Mouse (Mus musculus) neural tube, embryonic 11.5 days (tissue): Measurements from ENCODE around the gene Stab1. TPM values are rescaled to one million over a fixed set of nuclear protein-coding genes. Genes with fewer than 3 reads are reported as not detected.

Experiments used
- ATAC-seq: fragments of 200-750 bp; cut with Nextera tagmentation; 2 replicates; pipeline ENCODE4 v1.8.0; 2017; ENCODE audit warnings: moderate number of reproducible peaks, mild to moderate bottlenecking, moderate TSS enrichment, moderate library complexity; ENCODE audit not compliant: insufficient read depth, low FRiP score, low TSS enrichment
- DNase-seq: peaks from one replicate; pipeline ENCODE4 v3.0.0-alpha.2; 2015; ENCODE audit warnings: low spot score
- H3K27ac ChIP-seq: fragments of 300-500 bp; sonication (generic); 2 replicates; pipeline ENCODE4 v1.5.1; 2014; ENCODE audit warnings: low read depth, mild to moderate bottlenecking, low read length
- H3K27me3 ChIP-seq: fragments of 300-500 bp; sonication (generic); 2 replicates; pipeline ENCODE4 v1.6.1; 2014; ENCODE audit warnings: mild to moderate bottlenecking, low read length, mixed read lengths; ENCODE audit not compliant: control insufficient read depth, insufficient read depth
- H3K36me3 ChIP-seq: fragments of 300-500 bp; sonication (generic); 2 replicates; pipeline ENCODE4 v1.6.1; 2014; ENCODE audit warnings: mild to moderate bottlenecking, low read length, moderate library complexity, mixed read lengths; ENCODE audit not compliant: control insufficient read depth, insufficient read depth
- H3K4me1 ChIP-seq: fragments of 300-500 bp; sonication (generic); 2 replicates; pipeline ENCODE4 v1.6.1; 2014; ENCODE audit warnings: low read length, mixed read lengths; ENCODE audit not compliant: control insufficient read depth, insufficient read depth
- H3K4me2 ChIP-seq: fragments of 300-500 bp; sonication (generic); 2 replicates; pipeline ENCODE4 v1.6.1; 2014; ENCODE audit warnings: low read depth, mild to moderate bottlenecking, moderate library complexity
- H3K4me3 ChIP-seq: fragments of 300-500 bp; sonication (generic); 2 replicates; pipeline ENCODE4 v1.5.1; 2014; ENCODE audit warnings: low read depth, low read length
- H3K9ac ChIP-seq: fragments of 300-500 bp; sonication (generic); 2 replicates; pipeline ENCODE4 v1.6.1; 2014; ENCODE audit warnings: mild to moderate bottlenecking, low read length
- H3K9me3 ChIP-seq: fragments of 300-500 bp; sonication (generic); 2 replicates; pipeline ENCODE4 v1.6.1; 2016; ENCODE audit warnings: low read length; ENCODE audit not compliant: control insufficient read depth
- WGBS: fragments of 180-500 bp; shearing (Covaris S2); extraction: QIAGEN DNeasy Blood & Tissue Kit; methylation state at CpG from one replicate; pipeline ENCODE4 v1.1.7; 2014; 5-methylcytosine and 5-hydroxymethylcytosine counted together
- polyA plus RNA-seq: library from polyadenylated mRNA; unstranded; fragments of >200 nt; fragmentation: Nextera tagmentation; extraction: Ambion mirVana; gene quantifications from 2 replicates; pipeline ENCODE4 v1.2.1, GENCODE M21; 2014

The Stab1 gene
- polyA plus RNA-seq, 1 experiment from 2014 or later, result 18.7 TPM

GRCm38 (mm10) chr14:31089918-31090317 lies 78.5 kb downstream of the Stab1 start:
- no peak for ATAC-seq
- peaks cover 21% of the 10 kb centered on the region for H3K36me3 ChIP-seq

More at GRCm38 (mm10) chr14:31089918-31090317, 78.5 kb downstream of the Stab1 start:
- Histone ChIP-seq H3K9ac (no peak overlapping the region), H3K4me3 (no peak overlapping the region), H3K9me3 (no peaks in the 10 kb centered on the region), H3K4me2 (no peak overlapping the region), H3K4me1 (no peaks in the 10 kb centered on the region), H3K27me3 (no peaks in the 10 kb centered on the region), H3K27ac (no peak overlapping the region)
- DNase-seq, result no peak
- 85% methylated on average over 1 of the region's 1 CpGs for WGBS

Other genes with a start within 250 kb of the Stab1 start
- gene Itih3, start 244.9 kb downstream of the Stab1 start, polyA plus RNA-seq, result 0.23 TPM in 1 of 2 replicates, not detected in the other
- gene Itih1, start 225.4 kb downstream of the Stab1 start, polyA plus RNA-seq, result not detected in 2 replicates
- gene Nek4, start 217.3 kb downstream of the Stab1 start, polyA plus RNA-seq, result 15.9 and 17.0 TPM in 2 replicates
- gene Glt8d1, start 167.2 kb downstream of the Stab1 start, polyA plus RNA-seq, result 54.9 and 59.2 TPM in 2 replicates
- gene Spcs1, start 167.0 kb downstream of the Stab1 start, polyA plus RNA-seq, result 260 and 262 TPM in 2 replicates
- 120 and 122 TPM in 2 replicates for gene Pbrm1, start 149.5 kb downstream of the Stab1 start, polyA plus RNA-seq
- gene Gnl3, start 149.5 kb downstream of the Stab1 start, polyA plus RNA-seq, result 101 and 107 TPM in 2 replicates
- gene Smim4, start 39.7 kb downstream of the Stab1 start, polyA plus RNA-seq, result 58.9 and 62.5 TPM in 2 replicates
- gene Nt5dc2, start 37.6 kb downstream of the Stab1 start, polyA plus RNA-seq, result 537 and 588 TPM in 2 replicates
- 63.0 and 83.2 TPM in 2 replicates for gene Tnnc1, start 39.7 kb upstream of the Stab1 start, polyA plus RNA-seq
- gene Nisch, start 48.3 kb upstream of the Stab1 start, polyA plus RNA-seq, result 322 and 326 TPM in 2 replicates
- 0.21 and 0.50 TPM in 2 replicates for gene Sema3g, start 49.2 kb upstream of the Stab1 start, polyA plus RNA-seq
- 12.7 and 13.1 TPM in 2 replicates for gene Phf7, start 82.7 kb upstream of the Stab1 start, polyA plus RNA-seq
- gene Bap1, start 82.8 kb upstream of the Stab1 start, polyA plus RNA-seq, result 113 and 125 TPM in 2 replicates
- gene Dnah1, start 155.3 kb upstream of the Stab1 start, polyA plus RNA-seq, result 5.9 and 7.6 TPM in 2 replicates
- gene Capn7, start 168.0 kb upstream of the Stab1 start, polyA plus RNA-seq, result 51.0 and 52.0 TPM in 2 replicates